Mouse (Mus musculus) hindbrain, embryonic 13.5 days (tissue): ENCODE measurements around the gene Heatr1. TPM values are rescaled to one million over a fixed set of nuclear protein-coding genes. Genes with fewer than 3 reads are reported as not detected.

Experiments used
- ATAC-seq: fragments of 200-750 bp; cut with Nextera tagmentation; 2 replicates; pipeline ENCODE4 v1.8.0; 2017; ENCODE audit warnings: moderate TSS enrichment; ENCODE audit not compliant: low FRiP score
- H3K27ac ChIP-seq: fragments of 300-500 bp; sonication (generic); 2 replicates; pipeline ENCODE4 v1.5.1; 2015; ENCODE audit warnings: inconsistent platforms, mild to moderate bottlenecking, moderate library complexity
- H3K27me3 ChIP-seq: fragments of 300-500 bp; sonication (generic); 2 replicates; pipeline ENCODE4 v1.6.1; 2015; ENCODE audit warnings: mild to moderate bottlenecking, inconsistent platforms
- H3K36me3 ChIP-seq: fragments of 300-500 bp; sonication (generic); 2 replicates; pipeline ENCODE4 v1.6.1; 2015; ENCODE audit warnings: mild to moderate bottlenecking, inconsistent platforms
- H3K4me1 ChIP-seq: fragments of 300-500 bp; sonication (generic); replicated peaks from 2 replicates; pipeline ENCODE4 v1.6.1; 2015; ENCODE audit warnings: inconsistent platforms
- H3K4me2 ChIP-seq: fragments of 300-500 bp; sonication (generic); 2 replicates; pipeline ENCODE4 v1.6.1; 2015; ENCODE audit warnings: inconsistent platforms, mild to moderate bottlenecking, moderate library complexity
- H3K4me3 ChIP-seq: fragments of 300-500 bp; sonication (generic); 2 replicates; pipeline ENCODE4 v1.5.1; 2015; ENCODE audit warnings: mild to moderate bottlenecking, inconsistent platforms
- H3K9ac ChIP-seq: fragments of 300-500 bp; sonication (generic); 2 replicates; pipeline ENCODE4 v1.6.1; 2015; ENCODE audit warnings: mild to moderate bottlenecking, inconsistent platforms
- H3K9me3 ChIP-seq: fragments of 300-500 bp; sonication (generic); 2 replicates; pipeline ENCODE4 v1.6.1; 2016; ENCODE audit warnings: inconsistent platforms
- WGBS: fragments of 180-500 bp; shearing (Covaris S2); methylation state at CpG from one replicate; pipeline ENCODE4 v1.1.7; 2015; 5-methylcytosine and 5-hydroxymethylcytosine counted together
- polyA plus RNA-seq: library from polyadenylated mRNA; unstranded; fragments of >200 nt; fragmentation: Nextera tagmentation; extraction: Ambion mirVana; gene quantifications from 2 replicates; pipeline ENCODE4 v1.2.1, GENCODE M21; 2015

Heatr1 gene
- 12.5 and 12.8 TPM in 2 replicates for polyA plus RNA-seq

DNA sequence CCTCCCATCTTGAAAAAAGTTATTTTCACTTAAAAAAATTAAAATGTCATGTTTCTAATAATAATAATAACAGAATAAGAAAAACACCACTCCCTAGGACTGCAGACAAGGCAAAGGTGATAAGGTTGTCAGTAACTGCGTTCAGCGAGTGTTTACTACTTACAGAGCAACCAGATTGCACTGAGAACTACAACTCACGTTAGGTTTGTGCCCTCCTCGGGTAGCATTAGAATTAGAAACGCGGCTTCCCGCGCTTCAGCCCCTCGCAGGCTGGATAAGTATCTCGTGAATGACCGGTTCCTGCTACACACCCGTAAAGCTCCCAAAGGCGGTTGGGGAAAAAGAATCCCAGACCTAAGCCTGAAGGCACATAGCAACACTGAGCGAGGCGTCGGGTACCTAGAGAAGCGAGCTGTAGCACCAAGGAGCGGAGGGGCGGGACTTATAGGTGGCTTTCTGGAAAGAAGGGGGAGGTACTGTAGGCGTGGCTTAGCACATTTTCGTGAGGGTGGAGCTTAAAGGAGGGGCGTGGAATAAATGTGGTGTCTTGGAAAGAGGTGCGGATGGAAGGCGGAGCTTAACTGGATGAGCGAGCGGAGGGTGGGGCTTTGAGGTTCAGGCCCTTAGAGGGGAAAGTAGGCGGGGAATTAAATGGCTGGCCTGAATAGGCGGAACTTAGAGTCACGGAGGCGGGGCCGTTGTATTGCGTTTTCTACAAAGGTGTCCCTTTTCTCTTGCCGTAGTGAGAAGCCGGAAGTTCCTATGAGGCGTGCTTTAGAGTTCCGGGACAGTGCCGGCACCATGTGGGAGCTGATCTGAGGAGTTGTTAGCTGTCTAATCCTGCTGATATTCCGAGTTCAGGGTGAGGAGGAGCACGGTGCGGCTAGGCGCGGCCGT lies at the start of gene Heatr1:
Gene Heatr1, plus strand, starts transcription at position 419 of the 897 bp plus-strand sequence.
- Histone ChIP-seq H3K4me2 (peak within 1 kb of the TSS; percentile 98), H3K36me3 (peaks cover 24% of the 10 kb centered on the region), H3K27me3 (peaks cover 15% of the 10 kb centered on the region), H3K27ac (peak within 1 kb of the TSS; percentile 63), H3K4me1 (peaks cover 10% of the 10 kb centered on the region), H3K9me3 (no peaks in the 10 kb centered on the region), H3K9ac (peak within 1 kb of the TSS; percentile 78), H3K4me3 (peak within 1 kb of the TSS; percentile 92)
- peak; percentile 97 for ATAC-seq
- WGBS: under 1% methylated on average over 43 of the region's 43 CpGs

DNA sequence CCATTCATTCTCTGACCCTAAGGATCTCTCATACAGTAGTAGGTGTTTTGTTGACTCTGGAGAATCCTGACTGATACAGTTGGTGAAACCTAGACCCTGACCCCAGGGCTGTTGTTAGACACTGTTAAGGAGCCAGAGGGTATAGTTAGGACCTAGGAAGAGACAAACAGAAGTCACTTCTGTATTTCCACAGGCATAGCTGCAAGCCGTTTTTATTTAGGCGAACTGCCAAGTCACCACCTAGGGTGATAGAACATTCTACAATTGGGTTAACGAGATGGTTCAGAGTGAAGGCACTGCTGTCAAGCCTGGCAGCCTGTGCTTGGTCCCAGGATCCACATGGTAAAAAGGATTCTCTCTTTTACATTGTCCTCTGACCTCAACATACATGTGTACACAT lies 48.0 kb upstream of the Heatr1 start:
- Histone ChIP-seq H3K9ac (no peak overlapping the region), H3K4me1 (no peaks in the 10 kb centered on the region), H3K4me2 (no peak overlapping the region), H3K27ac (no peak overlapping the region), H3K36me3 (no peaks in the 10 kb centered on the region), H3K9me3 (no peaks in the 10 kb centered on the region), H3K4me3 (no peak overlapping the region), H3K27me3 (no peaks in the 10 kb centered on the region)
- 79% methylated on average over 3 of the region's 3 CpGs for whole genome bisulfite sequencing
- no peak for ATAC-seq

DNA sequence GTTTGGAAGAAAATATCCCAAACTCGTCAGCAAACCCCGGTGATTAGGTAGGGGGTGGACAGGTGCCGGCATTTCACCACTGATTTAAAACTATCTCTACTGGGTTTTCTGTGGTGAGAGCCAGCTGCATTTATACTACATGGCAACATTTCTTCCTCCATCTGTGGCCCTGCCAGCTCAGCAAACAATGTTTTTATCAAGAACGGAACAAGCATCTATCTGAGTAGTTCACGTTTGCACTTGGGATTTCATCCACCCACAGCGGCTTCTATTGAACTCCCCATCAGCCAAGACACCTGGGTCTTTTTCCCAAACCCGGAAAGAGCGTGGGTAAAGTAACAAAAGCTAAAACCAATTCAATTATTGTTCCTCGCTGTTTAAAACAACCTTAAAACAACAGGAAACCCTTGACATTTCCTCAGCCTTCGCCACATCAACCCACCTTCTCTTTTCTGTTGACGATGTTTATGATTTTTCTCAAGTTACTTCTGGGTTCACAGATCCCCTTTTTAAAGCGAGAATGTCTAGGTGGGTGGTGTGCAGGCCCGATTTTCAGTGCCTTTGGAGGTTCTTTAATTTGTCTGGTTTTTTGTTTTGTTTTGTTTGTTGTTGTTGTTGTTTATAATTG lies 45.5 kb upstream of the Heatr1 start:
- ATAC-seq: no peak
- Histone ChIP-seq H3K9ac (no peak overlapping the region), H3K36me3 (no peaks in the 10 kb centered on the region), H3K9me3 (no peaks in the 10 kb centered on the region), H3K27ac (no peak overlapping the region), H3K27me3 (no peaks in the 10 kb centered on the region), H3K4me3 (no peak overlapping the region), H3K4me1 (no peaks in the 10 kb centered on the region), H3K4me2 (no peak overlapping the region)
- 84% methylated on average over 13 of the region's 13 CpGs for WGBS

DNA sequence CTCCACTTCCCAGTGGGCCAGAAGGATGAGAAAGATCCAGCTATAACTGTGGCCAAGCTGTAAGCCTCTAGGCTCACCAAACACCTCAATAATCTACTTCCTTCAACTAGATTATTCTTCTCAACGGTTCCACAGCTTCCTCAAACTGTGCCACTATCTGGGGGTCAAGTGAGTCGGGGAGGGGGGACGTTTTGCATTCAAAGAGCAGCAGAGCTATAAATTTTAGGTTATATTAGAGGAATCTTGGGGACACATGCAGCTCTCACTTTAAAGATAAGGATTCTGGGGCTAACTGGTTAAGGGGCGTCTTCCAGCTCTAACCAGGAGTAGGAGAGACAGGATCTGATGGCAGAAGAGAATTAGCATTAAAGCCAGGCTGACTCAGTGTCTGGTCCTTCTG lies 38.6 kb upstream of the Heatr1 start:
- Histone ChIP-seq H3K27ac (no peak overlapping the region), H3K9ac (no peak overlapping the region), H3K4me3 (no peak overlapping the region), H3K4me1 (no peaks in the 10 kb centered on the region), H3K36me3 (no peaks in the 10 kb centered on the region), H3K9me3 (no peaks in the 10 kb centered on the region), H3K27me3 (no peaks in the 10 kb centered on the region), H3K4me2 (no peak overlapping the region)
- ATAC-seq: no peak
- WGBS: 80% methylated on average over 4 of the region's 4 CpGs

GRCm38 (mm10) chr13:12357554-12357953 lies 37.3 kb upstream of the Heatr1 start:
- H3K9me3 ChIP-seq: no peaks in the 10 kb centered on the region
- ATAC-seq: no peak

GRCm38 (mm10) chr13:12361486-12361885 lies 33.3 kb upstream of the Heatr1 start:
- Histone ChIP-seq H3K27me3 (no peaks in the 10 kb centered on the region), H3K9me3 (no peaks in the 10 kb centered on the region), H3K4me1 (no peaks in the 10 kb centered on the region), H3K36me3 (no peaks in the 10 kb centered on the region), H3K4me2 (no peak overlapping the region), H3K27ac (no peak overlapping the region), H3K9ac (no peak overlapping the region), H3K4me3 (no peak overlapping the region)
- no peak for ATAC-seq
- whole genome bisulfite sequencing: 87% methylated on average over 4 of the region's 4 CpGs

More at GRCm38 (mm10) chr13:12357554-12357953, 37.3 kb upstream of the Heatr1 start:
- H3K27ac ChIP-seq: no peak overlapping the region
- no peak overlapping the region for H3K9ac ChIP-seq
- no peaks in the 10 kb centered on the region for H3K4me1 ChIP-seq
- H3K4me3 ChIP-seq: no peak overlapping the region
- WGBS: 84% methylated on average over 5 of the region's 5 CpGs
- no peaks in the 10 kb centered on the region for H3K36me3 ChIP-seq
- no peaks in the 10 kb centered on the region for H3K27me3 ChIP-seq
- H3K4me2 ChIP-seq: no peak overlapping the region

DNA sequence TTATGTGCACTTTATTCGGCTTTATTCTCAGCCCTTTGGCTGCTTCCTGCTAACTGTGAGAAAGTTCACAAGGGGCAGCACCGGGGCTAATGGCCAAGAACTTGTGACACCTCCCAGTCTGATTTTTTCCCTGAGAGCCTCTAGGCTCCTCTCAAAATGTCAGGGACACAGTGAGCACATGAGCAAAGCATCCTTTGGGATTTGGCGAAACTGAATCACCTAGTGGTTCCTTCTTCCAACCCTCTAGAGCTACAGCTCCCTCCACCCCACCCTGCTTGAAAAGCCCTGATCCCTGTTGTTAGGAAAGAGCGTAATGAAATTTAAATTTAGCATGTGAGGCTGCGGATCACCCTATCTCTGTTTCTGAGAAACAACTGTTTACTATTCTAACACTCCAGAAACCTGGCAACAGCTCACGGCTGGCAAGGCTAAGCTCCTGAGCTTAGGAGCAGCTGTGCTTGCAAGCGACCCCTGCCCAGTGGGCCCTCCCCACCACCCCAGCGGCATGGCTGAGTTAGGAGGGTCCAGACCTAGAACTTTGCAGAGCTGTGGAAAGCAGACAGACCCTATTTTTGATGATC lies 25.7 kb upstream of the Heatr1 start:
- H3K27me3 ChIP-seq: no peaks in the 10 kb centered on the region
- 61% methylated on average over 8 of the region's 8 CpGs for WGBS
- no peaks in the 10 kb centered on the region for H3K4me1 ChIP-seq
- no peaks in the 10 kb centered on the region for H3K36me3 ChIP-seq
- no peak overlapping the region for H3K9ac ChIP-seq
- H3K27ac ChIP-seq: no peak overlapping the region
- ATAC-seq: no peak
- no peak overlapping the region for H3K4me2 ChIP-seq
- no peak overlapping the region for H3K4me3 ChIP-seq
- no peaks in the 10 kb centered on the region for H3K9me3 ChIP-seq

GRCm38 (mm10) chr13:12369930-12370329 lies 24.9 kb upstream of the Heatr1 start:
- Histone ChIP-seq H3K4me3 (no peak overlapping the region), H3K9me3 (no peaks in the 10 kb centered on the region), H3K4me1 (no peaks in the 10 kb centered on the region), H3K27me3 (no peaks in the 10 kb centered on the region), H3K36me3 (no peaks in the 10 kb centered on the region), H3K9ac (no peak overlapping the region), H3K27ac (no peak overlapping the region), H3K4me2 (no peak overlapping the region)
- 91% methylated on average over 11 of the region's 11 CpGs for WGBS
- ATAC-seq: no peak

DNA sequence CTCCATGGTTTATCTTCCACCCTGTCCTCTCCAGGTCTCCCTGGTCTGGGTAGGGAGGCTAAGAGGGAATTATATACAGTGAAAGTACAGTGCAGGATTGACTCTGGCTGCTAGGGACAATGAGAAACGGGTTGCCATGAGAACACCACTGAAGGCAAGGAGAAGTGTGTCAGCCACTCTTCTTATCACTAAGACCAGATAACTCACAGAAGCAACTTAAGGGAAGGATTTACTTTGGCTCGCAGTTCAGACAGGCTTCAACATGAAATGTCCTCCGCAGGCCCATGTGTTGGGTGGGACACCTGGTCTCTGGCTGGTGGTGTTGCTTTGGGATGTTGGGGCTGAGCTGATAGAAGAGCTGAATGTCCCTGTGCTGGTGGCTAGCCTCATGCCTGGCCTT lies 22.1 kb upstream of the Heatr1 start:
- Histone ChIP-seq H3K36me3 (no peaks in the 10 kb centered on the region), H3K9me3 (no peaks in the 10 kb centered on the region), H3K4me1 (no peaks in the 10 kb centered on the region), H3K4me3 (no peak overlapping the region), H3K27ac (no peak overlapping the region), H3K9ac (no peak overlapping the region), H3K27me3 (no peaks in the 10 kb centered on the region), H3K4me2 (no peak overlapping the region)
- 90% methylated on average over 3 of the region's 3 CpGs for WGBS
- no peak for ATAC-seq

DNA sequence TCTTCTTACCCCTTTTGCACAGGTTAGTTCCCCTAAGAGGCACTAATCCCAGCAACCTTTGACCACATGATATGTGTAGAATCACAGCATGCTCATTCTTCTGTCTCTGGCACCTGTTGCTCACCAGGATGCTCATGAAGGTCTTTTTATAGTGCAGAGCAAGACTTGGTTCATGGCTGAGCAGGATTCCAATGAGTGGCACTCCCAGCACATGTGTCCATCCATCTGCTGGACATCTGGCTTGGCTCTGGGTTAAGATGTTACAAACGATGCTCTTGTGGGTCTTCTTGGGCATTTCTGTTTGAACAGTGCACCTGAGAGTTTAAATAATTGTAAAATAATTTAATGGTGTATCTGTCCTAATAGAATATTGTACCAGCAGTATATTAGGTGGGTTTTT lies 18.0 kb upstream of the Heatr1 start:
- H3K9me3 ChIP-seq: no peaks in the 10 kb centered on the region
- no peaks in the 10 kb centered on the region for H3K36me3 ChIP-seq
- no peaks in the 10 kb centered on the region for H3K27me3 ChIP-seq
- no peaks in the 10 kb centered on the region for H3K4me1 ChIP-seq
- H3K27ac ChIP-seq: no peak overlapping the region
- WGBS: 81% methylated on average over 1 of the region's 1 CpGs
- ATAC-seq: no peak
- H3K9ac ChIP-seq: no peak overlapping the region
- no peak overlapping the region for H3K4me3 ChIP-seq
- H3K4me2 ChIP-seq: no peak overlapping the region

- ATAC-seq: no peak
- no peaks in the 10 kb centered on the region for H3K4me1 ChIP-seq
- H3K9me3 ChIP-seq: no peaks in the 10 kb centered on the region
- H3K4me3 ChIP-seq: no peak overlapping the region
- no peak overlapping the region for H3K4me2 ChIP-seq
- no peak overlapping the region for H3K27ac ChIP-seq
- no peak overlapping the region for H3K9ac ChIP-seq
- no peaks in the 10 kb centered on the region for H3K27me3 ChIP-seq
- no peaks in the 10 kb centered on the region for H3K36me3 ChIP-seq
Observed at GRCm38 (mm10) chr13:12384796-12385195, 10.0 kb upstream of the Heatr1 start.

GRCm38 (mm10) chr13:12386286-12386685 lies 8.5 kb upstream of the Heatr1 start:
- no peaks in the 10 kb centered on the region for H3K4me1 ChIP-seq

More at GRCm38 (mm10) chr13:12386286-12386685, 8.5 kb upstream of the Heatr1 start:
- no peak overlapping the region for H3K4me2 ChIP-seq
- H3K9me3 ChIP-seq: no peaks in the 10 kb centered on the region
- H3K36me3 ChIP-seq: no peaks in the 10 kb centered on the region
- no peak overlapping the region for H3K9ac ChIP-seq
- ATAC-seq: no peak
- H3K27ac ChIP-seq: no peak overlapping the region
- H3K27me3 ChIP-seq: no peaks in the 10 kb centered on the region
- H3K4me3 ChIP-seq: no peak overlapping the region
